Mouse (Mus musculus) gastrocnemius, adult 2 months (tissue): ENCODE data around the gene Epc2. TPM values are rescaled to one million over a fixed set of nuclear protein-coding genes. Genes with fewer than 3 reads are reported as not detected.

Source experiments
- DNase-seq: peaks from one replicate; pipeline ENCODE4 v3.0.0; 2022
- H3K27ac ChIP-seq: fragments of 200-600 bp; 2 replicates; pipeline ENCODE4 v1.8.1; 2022; ENCODE audit warnings: mild to moderate bottlenecking
- H3K4me3 ChIP-seq: fragments of 200-600 bp; 2 replicates; pipeline ENCODE4 v1.8.1; 2022; ENCODE audit warnings: mild to moderate bottlenecking, moderate library complexity
- CTCF ChIP-seq: fragments of 200-600 bp; IDR thresholded peaks from 2 replicates; pipeline ENCODE4 v1.8.1; 2022; ENCODE audit warnings: antibody characterized with exemption, mild to moderate bottlenecking, moderate library complexity
- intact Hi-C: fragments of 180-260 bp; cut with DNase I; formaldehyde crosslinking; loops from one replicate; pipeline ENCODE4 v1.15.1; 2025
- total RNA-seq, 2 experiments: library from RNA; stranded (reverse); gene quantifications; 2 replicates each; pipeline ENCODE4 v1.2.3; 2021

The Epc2 gene
- total RNA-seq, 2 experiments from 2014 or later, result 14.1 to 17.1 TPM

GRCm38 (mm10) chr2:49553096-49553495 is 101.8 kb downstream of the Epc2 start:
- intact Hi-C loops, result no loop called here
- no peak for DNase-seq
- H3K27ac ChIP-seq, result no peak overlapping the region
- H3K4me3 ChIP-seq, result no peak overlapping the region
- TF ChIP-seq CTCF, result no peak

- intact Hi-C loops, result no loop called here
- H3K27ac ChIP-seq, result no peak overlapping the region
- no peak for DNase-seq
- H3K4me3 ChIP-seq, result no peak overlapping the region
- TF ChIP-seq CTCF, result no peak
These were observed 106.1 kb downstream of the Epc2 start for GRCm38 (mm10) chr2:49557339-49557738.

DNA sequence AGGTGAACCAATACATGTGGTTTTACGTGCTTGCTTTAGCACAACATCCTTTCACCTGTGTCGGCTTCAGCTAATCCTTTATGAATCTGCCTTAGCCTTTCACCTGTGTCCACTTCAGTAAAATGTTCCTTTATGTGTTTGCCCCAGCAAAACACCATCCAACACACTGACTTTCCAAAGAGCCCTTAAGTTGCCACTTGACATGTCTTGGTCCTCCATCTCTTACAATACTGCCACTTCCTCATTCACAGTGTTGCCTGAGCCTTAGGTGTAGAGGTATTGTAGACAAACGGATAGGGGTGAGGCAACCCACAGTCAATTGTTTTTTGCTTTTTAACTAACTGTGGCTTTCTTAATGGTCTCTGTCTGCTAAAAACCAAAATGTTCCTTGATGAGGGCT is 107.1 kb downstream of the Epc2 start:
- no peak overlapping the region for H3K4me3 ChIP-seq
- intact Hi-C loops, result no loop called here
- no peak for DNase-seq
- TF ChIP-seq CTCF, result no peak
- H3K27ac ChIP-seq, result no peak overlapping the region

DNA sequence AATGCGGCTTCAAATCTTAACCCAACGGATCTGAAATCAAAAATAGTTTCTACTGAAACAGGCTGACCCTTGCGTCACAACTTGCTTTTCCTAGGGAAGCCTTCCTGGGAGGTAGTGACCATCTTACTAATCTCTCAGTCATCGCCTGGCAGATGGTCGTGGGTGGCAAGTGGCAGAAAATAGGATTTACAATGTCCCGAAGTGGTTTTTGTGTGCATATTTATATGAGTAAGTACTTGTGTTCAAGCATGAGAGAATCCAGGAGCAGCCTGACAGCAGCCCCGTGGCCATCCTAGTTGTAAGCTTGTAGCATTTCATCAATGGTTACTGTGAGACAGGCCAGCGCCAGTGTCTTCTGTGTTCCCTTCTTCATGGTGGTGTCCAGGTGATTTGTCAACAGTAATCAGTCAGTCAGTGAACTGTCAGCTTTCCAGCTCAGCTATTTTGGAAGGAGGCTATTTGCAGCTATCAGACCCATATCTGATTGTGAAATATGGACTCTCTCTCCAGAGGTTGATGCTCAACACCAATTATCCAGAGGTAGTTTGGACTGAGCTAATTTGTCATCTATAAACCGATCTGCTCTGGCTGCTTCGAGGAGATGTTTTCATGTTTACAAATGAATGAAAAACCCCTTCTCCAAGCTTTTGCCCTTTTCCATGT is 111.5 kb downstream of the Epc2 start:
- no peak for TF ChIP-seq CTCF
- DNase-seq, result no peak
- Histone ChIP-seq H3K27ac (no peak overlapping the region), H3K4me3 (no peak overlapping the region)
- intact Hi-C loops, result no loop called here

DNA sequence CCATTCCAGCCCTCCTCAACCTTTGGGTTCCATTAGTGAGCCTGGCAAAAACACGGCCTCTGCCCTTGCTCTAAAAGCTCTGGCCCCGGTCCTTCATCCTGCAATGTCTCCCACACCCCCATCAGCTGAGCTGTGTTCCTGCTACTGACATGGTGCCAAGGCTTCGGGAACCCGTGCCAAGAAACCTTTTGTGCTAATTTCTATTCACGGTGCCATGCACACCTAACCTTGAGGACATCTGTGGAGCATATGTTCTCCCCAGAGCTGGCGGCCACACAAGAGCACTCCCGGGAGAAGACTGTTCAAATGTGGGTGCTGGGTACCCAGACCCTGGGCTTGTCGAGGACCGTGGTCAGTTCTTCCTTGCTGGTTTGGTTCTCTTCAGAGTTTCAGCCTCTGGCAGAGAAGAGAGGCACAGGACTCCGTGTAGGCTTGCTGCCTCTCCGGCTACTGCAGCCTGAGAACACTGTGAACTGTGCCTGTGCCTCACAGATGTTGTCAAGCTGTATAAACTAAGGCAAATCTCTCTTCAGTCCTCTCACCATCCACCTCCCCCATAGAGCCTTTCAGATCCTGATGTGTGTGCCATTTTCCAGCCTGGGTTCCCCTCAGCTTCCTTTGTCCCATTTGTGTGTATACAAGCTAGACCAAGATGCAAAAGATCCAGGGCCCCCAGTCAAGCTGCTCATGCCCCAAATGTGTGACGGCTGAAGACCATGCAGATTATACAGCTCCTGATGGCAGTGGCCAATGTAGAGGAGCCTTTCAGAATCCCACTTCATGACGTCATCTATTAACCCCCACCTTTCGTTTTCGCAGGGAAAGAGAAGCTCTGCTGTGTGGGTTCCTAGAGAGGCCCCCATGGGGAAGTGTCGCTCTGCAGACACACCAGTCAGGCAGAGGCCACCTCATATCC is 118.8 kb downstream of the Epc2 start:
- no peak for DNase-seq
- Histone ChIP-seq H3K27ac (no peak overlapping the region), H3K4me3 (no peak overlapping the region)
- intact Hi-C loops, result no loop called here
- TF ChIP-seq CTCF, result no peak

DNA sequence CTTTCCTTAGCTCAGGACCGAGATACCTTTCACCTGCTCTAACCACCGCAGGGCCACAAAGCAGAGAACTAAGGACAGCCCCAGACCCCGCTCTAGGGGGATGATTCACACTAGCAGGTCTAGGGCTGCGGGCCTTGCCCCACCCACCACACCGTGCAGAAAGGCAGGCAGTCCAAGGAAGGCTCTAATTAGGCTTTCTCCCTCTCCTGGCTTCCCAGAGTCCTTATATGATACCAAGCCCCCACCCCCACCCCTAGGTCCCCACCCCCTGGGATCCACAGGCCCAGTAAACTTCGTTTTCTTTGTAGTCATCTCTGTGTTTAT is 119.5 kb downstream of the Epc2 start:
- no peak for DNase-seq
- Histone ChIP-seq H3K4me3 (no peak overlapping the region), H3K27ac (no peak overlapping the region)
- no peak for TF ChIP-seq CTCF
- intact Hi-C loops, result no loop called here

GRCm38 (mm10) chr2:49571159-49571920 is 120.1 kb downstream of the Epc2 start:
- DNase-seq, result no peak
- Histone ChIP-seq H3K27ac (no peak overlapping the region), H3K4me3 (no peak overlapping the region)
- TF ChIP-seq CTCF, result no peak
- intact Hi-C loops, result no loop called here

DNA sequence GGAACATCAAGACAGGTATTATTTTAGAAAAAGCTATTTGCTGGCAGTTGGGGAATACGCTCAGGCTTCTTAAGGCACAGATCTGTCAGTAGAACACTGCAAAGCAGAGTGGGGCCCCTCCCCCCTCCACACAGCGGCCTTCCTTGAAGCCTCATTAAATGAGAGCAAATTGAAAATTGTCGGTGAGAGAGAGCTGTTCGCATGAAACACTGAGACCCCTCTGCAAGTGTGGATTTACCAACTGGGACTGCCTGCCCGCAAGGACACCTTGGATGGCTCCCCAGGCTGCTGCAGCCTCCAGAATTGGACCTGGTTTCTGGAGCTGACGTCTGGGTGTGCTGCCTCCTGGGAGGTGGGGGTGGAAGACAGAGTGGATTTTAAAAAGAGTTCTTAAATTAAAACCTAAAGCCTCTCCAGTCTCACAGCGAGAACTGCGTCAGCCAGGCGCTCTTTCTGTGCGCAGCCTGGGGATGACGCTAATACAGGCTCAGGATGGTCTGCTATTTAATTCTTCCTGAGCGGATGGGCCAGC is 120.9 kb downstream of the Epc2 start:
- no peak overlapping the region for H3K4me3 ChIP-seq
- no peak for TF ChIP-seq CTCF
- no peak for DNase-seq
- intact Hi-C loops, result no loop called here
- no peak overlapping the region for H3K27ac ChIP-seq

DNA sequence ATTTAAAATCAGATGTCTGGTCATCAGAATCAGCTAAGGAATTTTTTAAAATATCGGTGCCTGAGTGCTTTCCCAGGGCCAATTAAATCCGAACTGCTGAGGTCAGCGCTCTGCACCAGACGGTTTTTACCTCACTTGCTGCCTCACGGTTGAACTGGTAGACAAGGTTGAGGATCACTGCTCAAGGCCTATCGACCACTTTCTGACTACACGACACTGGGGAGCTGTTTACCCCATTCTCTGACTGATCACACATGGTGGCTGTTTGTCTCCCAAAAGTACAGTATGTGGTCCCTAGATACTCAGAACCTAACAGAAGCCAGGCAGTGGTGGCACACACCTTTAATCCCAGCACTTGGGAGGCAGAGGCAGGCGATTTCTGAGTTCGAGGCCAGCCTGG is 121.4 kb downstream of the Epc2 start:
- no peak overlapping the region for H3K4me3 ChIP-seq
- TF ChIP-seq CTCF, result no peak
- no peak for DNase-seq
- intact Hi-C loops, result no loop called here
- H3K27ac ChIP-seq, result no peak overlapping the region

- H3K27ac ChIP-seq, result no peak overlapping the region
- H3K4me3 ChIP-seq, result no peak overlapping the region
- no peak for TF ChIP-seq CTCF
- DNase-seq, result no peak
- intact Hi-C loops, result no loop called here
These were observed 122.0 kb downstream of the Epc2 start for GRCm38 (mm10) chr2:49573282-49573681.

DNA sequence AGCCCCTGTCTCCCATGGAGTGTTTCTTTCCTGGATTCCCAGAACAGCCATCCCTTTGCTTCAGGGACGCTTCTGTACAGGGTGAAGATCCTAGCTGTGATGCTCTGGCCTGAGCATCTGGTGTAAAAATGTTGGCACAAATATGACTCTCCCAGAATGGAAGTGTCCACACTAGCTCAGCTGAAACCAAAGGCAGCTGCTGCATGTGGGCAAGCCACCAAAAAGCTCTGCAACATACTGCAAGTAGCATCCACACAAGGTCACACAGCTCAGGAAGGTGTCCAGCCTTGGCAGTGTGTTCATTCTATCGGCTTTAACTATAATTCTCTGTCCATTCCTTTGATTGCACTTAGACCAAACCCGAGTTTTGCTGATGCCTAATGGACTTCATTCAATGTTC is 129.3 kb downstream of the Epc2 start:
- no peak for TF ChIP-seq CTCF
- no peak for DNase-seq
- no peak overlapping the region for H3K4me3 ChIP-seq
- intact Hi-C loops, result no loop called here
- no peak overlapping the region for H3K27ac ChIP-seq

DNA sequence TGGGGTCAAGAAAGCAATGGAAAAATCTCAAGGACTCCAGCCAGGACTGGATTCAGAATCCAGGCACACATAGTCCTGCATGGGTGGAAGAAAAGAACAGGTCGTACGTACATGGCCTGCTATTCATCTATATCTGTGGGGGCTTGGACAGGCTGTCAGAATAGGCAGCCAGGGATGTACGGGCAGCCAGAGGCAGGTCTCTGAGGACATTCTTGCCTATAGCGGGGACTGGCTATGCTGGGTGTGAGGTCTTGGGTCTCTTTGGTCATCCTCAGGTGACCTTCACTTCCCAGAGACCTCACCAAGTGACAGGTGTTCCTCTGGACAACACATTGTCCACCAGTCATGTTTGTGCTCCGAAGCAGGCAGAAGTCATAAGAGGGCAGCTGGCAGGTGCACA is 131.3 kb downstream of the Epc2 start:
- intact Hi-C loops, result no loop called here
- Histone ChIP-seq H3K4me3 (no peak overlapping the region), H3K27ac (no peak overlapping the region)

GRCm38 (mm10) chr2:49583311-49583710 is 132.0 kb downstream of the Epc2 start:
- intact Hi-C loops, result no loop called here
- DNase-seq, result no peak

More for the DNA sequence above, 131.3 kb downstream of the Epc2 start:
- no peak for TF ChIP-seq CTCF
- no peak for DNase-seq

More at GRCm38 (mm10) chr2:49583311-49583710, 132.0 kb downstream of the Epc2 start:
- H3K4me3 ChIP-seq, result no peak overlapping the region
- no peak overlapping the region for H3K27ac ChIP-seq
- TF ChIP-seq CTCF, result no peak
